Mouse (Mus musculus): ENCODE measurements around the gene Rcc1l. TPM values are rescaled to one million over a fixed set of nuclear protein-coding genes. Genes with fewer than 3 reads are reported as not detected.

Rcc1l gene
- total RNA-seq (2015; ENCODE audit: low replicate concordance) (0.96 TPM in 1 of 2 replicates, not detected in the other), total RNA-seq (2017; ENCODE audit: low replicate concordance) (0.84 and 1.3 TPM in 2 replicates)

- peak; percentile 95 for ATAC-seq (replicated peaks; ENCODE audit: low FRiP score, poor library complexity, severe bottlenecking)
Observed at GRCm38 (mm10) chr5:134176169-134176881, at the start of gene Rcc1l. Gene Rcc1l, minus strand, starts transcription at chr5:134176774.

DNA sequence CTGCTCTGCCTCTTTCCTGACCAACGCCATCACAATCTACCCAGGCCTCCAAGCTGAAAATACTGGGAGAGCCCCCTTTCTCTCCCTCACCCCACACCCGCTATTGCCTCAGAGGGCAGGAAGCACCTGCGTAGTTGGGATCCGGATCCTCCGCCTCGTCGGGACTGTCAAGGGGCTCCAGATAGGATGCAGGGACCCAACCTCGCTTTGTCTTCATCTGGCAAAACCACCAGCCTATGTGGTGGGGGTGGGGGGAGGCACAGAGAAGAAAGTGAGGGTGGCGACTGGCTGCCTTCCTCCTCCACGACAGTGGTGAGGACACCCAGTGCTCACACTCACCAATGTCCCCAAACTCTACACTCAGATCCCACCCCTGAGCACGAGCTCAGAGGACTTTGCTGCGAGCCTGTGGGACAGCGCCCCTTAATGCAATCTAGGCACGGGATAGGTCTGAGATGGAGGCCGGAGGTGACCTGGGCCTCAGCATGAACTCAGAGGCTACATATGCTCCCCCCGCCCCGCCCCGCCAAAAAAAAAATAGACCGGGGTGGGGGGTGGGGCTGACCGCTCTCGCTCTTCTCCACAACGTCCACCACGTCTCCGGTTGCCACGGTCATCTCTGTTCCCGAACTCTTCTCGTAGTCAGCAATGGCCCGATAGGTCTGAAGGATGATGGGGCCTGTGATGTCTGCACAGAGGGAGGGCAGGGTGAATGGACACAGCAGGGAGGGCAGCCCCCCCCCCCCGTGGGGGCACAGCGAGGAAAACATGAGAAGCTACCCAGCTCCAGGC lies 48.7 kb upstream of the Rcc1l start:
- ATAC-seq (replicated peaks; ENCODE audit: low FRiP score, poor library complexity, severe bottlenecking): no peak

DNA sequence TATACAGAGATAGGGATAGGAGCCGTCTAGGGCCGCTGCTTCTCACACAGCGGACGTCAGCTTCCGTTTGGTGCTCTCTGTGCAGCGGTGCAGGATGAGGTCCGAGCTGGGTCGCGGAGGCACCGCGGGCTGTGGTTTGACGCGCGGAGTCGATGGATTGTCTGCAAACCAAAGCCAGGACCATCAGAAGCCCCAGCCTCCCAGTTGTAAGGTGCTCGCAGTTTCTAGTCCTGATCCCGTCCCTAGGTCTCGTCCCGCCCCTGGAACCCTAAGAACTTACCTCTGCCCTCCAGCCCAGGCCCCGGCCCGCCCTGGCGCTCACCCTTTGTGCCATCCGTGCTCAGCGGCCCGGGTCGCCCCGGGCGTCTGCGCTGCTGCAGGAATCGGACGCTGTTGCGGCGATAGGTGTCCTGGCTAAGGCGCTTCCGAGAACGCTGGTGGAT lies 45.2 kb upstream of the Rcc1l start:
- ATAC-seq (replicated peaks; ENCODE audit: low FRiP score, poor library complexity, severe bottlenecking): no peak

- no peak for ATAC-seq (replicated peaks; ENCODE audit: low FRiP score, poor library complexity, severe bottlenecking)
Observed at GRCm38 (mm10) chr5:134221278-134221677, 44.7 kb upstream of the Rcc1l start.

DNA sequence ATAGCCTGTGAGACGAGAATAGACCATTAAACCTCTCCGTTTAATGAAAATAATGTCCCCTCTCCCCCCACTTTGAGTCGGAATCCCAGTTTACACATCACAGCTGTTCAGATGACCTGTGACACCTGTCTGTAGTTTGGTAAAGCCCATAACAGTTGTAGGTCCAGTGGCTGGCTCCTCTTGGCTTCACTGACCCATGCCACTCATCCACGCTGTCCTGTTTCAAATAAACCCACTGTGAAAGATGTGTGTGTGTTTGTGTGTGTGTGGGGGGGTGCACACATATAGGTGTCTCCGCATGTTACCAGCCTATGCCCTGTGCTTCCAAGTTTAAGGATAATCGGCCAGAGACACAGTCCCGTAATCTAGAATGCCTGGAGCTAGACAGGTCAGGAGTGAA lies 41.3 kb upstream of the Rcc1l start:
- ATAC-seq (replicated peaks; ENCODE audit: low FRiP score, poor library complexity, severe bottlenecking): no peak

- no peak for ATAC-seq (replicated peaks; ENCODE audit: low FRiP score, poor library complexity, severe bottlenecking)
Observed at GRCm38 (mm10) chr5:134214021-134214806, 37.6 kb upstream of the Rcc1l start.

DNA sequence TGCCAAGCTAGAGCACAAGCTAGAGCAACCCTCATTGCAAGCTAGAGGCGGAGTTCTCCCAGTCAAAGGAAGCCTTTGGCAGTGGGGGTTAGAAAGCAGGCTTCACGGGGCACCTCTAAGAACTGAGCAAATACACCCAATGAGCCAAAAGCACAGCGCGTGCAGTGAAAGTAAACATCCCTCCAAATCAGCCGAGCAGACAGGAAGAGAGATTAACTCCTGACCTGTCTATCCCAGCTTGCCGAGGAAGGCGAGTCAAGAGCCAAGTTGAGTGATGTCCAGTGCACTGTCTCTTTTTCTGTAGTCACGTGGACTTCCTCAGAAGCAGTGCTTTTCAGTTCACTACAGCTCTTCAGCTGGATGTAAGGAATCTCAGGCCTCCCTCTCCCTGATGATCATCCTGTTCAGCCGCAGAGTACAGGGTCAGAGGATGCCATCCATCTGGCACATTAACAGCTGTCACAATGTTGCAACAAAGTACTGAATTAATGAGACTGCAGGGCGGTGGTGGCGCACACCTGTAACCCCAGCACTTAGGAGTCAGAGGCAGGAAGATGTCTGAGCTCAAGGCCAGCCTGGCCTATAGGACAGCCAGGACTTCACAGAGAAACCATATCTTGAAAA lies 33.5 kb upstream of the Rcc1l start:
- no peak for ATAC-seq (replicated peaks; ENCODE audit: low FRiP score, poor library complexity, severe bottlenecking)

DNA sequence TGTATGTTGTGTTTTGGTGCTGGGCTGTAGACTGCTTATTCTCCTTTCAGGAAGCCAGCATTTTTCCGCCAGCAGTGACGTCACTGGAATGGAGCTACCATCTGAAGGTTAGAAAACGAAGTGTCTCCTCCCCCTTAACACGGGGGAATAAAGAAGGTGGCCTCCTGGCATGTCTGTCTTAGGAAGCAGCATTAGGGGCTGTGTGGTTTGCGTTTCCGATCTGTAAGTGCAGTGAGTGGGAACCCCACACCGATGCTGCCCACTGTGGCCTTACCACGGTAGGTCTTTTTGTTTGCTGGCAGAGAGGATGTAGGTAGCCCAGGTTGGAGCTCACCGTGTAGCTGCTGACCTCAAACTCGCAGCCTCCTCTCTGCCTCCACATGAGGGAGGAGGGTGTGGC lies 30.1 kb upstream of the Rcc1l start:
- ATAC-seq (replicated peaks; ENCODE audit: low FRiP score, poor library complexity, severe bottlenecking): no peak

- ATAC-seq (replicated peaks; ENCODE audit: low FRiP score, poor library complexity, severe bottlenecking): no peak
Observed at GRCm38 (mm10) chr5:134193664-134194063, 17.1 kb upstream of the Rcc1l start.

- ATAC-seq (replicated peaks; ENCODE audit: low FRiP score, poor library complexity, severe bottlenecking): no peak
Observed at GRCm38 (mm10) chr5:134188571-134188970, 12.0 kb upstream of the Rcc1l start.

- ATAC-seq (replicated peaks; ENCODE audit: low FRiP score, poor library complexity, severe bottlenecking): no peak
Observed at GRCm38 (mm10) chr5:134186961-134187731, 10.6 kb upstream of the Rcc1l start.

GRCm38 (mm10) chr5:134186059-134186458 lies 9.5 kb upstream of the Rcc1l start:
- ATAC-seq (replicated peaks; ENCODE audit: low FRiP score, poor library complexity, severe bottlenecking): no peak

DNA sequence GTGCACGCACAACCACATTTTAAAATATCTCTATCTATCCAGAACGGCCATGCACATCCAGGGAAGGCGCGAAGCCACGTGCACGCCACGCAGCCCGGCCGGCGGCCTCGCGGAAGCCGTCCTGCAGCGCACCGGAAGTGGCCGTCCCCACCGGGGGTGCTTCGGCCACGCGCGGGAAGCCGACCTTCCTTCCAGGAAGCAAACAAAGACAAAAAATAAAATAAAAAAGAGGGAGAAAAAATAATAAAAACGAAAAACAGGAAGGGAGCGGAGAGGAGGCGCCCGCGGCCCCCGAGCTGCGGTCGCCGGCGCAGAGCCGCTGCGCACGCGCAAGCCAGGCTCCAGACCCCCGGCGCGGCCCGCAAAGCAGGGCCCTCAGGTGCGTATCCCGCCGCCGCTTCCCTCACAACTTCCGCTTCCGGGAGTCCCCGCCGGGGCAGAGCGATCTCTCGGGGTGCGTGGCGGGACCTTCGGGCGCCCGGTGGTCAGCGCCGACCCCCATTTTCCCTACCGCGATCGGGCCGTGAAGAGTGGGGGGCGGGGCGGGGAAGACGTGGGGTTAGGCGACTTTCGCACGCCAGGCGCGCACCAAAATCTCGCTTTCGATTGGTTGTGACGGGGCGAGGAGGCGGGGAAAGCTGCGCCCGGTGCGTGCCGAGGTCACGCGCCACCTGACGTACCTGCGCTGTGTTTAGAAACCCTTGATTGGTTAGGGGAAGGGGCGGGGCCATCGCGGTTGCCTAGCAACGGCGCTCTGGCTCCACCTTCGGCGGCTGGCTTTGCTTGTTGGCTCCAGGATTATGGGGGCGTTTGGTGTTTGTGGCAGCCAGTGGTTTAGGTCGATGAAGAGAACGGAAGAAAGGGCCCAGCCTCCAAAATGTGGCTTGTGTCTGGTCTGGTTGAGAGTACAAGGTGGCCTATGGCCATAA lies 7.6 kb upstream of the Rcc1l start, which contains the start of gene Gtf2ird2:
Gene Gtf2ird2 (plus strand): TSS at position 140 of the 929 bp plus-strand sequence.
- ATAC-seq (replicated peaks; ENCODE audit: low FRiP score, poor library complexity, severe bottlenecking): peak; percentile 98

GRCm38 (mm10) chr5:134183162-134183561 lies 6.6 kb upstream of the Rcc1l start:
- ATAC-seq (replicated peaks; ENCODE audit: low FRiP score, poor library complexity, severe bottlenecking): no peak

- no peak for ATAC-seq (replicated peaks; ENCODE audit: low FRiP score, poor library complexity, severe bottlenecking)
Observed at GRCm38 (mm10) chr5:134182735-134183134, 6.2 kb upstream of the Rcc1l start.

- no peak for ATAC-seq (replicated peaks; ENCODE audit: low FRiP score, poor library complexity, severe bottlenecking)
Observed at GRCm38 (mm10) chr5:134182172-134182571, 5.6 kb upstream of the Rcc1l start.

DNA sequence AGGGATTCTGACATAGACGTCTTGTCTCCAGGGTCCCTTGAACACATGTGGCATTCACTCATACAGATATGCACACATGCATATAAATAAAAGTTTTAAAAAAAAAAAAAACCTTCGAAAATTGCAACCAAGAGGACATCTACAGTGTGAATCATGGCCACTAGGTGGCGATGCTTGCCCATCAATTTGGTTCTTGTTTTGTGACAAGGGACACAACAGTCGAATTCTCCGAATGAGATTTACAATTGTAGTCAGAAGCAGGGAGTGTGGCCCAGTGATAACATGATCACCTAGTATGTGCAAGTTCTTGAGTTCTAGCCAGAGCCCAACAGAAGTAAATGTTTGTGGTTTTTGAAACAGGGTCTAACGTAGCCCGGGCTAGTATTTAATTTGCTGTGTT lies 3.3 kb upstream of the Rcc1l start:
- ATAC-seq (replicated peaks; ENCODE audit: low FRiP score, poor library complexity, severe bottlenecking): no peak

DNA sequence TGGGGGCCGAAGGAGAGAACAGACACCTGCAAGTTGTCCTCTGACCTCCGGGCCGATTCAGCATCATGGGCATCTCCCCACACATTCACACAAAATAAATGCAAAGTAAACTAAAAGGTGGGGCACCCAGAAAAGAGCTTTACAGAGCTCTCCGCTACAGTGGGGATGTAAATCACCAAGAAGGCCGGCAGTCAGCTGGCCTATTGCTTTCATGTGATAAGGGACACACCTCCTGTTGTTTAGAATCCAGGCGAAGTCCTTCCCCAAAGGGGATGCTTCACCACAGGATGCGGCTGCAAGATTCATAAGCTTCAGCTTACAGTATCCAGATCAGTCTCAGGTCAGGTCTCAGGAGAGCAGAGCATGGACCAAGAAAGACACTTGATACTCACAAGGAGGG lies 2.0 kb upstream of the Rcc1l start:
- ATAC-seq (replicated peaks; ENCODE audit: low FRiP score, poor library complexity, severe bottlenecking): no peak
